Mouse (Mus musculus) G1E-ER4 (cell line): Measurements from ENCODE around the gene Zfp113. TPM values are rescaled to one million over a fixed set of nuclear protein-coding genes. Genes with fewer than 3 reads are reported as not detected.

ENCODE experiments used
- GATA1 ChIP-seq: IDR thresholded peaks from one replicate; pipeline ENCODE4 v1.8.0; 2012; ENCODE audit warnings: low read length, inconsistent platforms
- polyA plus RNA-seq: library from polyadenylated mRNA; stranded (reverse); fragments of >175 nt; gene quantifications from 2 replicates; pipeline ENCODE4 v1.2.3, GENCODE M21; 2012

The Zfp113 gene
- polyA plus RNA-seq, result 0.27 and 0.28 TPM in 2 replicates

GRCm38 (mm10) chr5:138155443-138155976 is at the start of gene Zfp113:
Zfp113 (minus strand) TSS chr5:138155744.
- no peak for TF ChIP-seq GATA1

GRCm38 (mm10) chr5:138202086-138202485 is 46.5 kb upstream of the Zfp113 start:
- TF ChIP-seq GATA1, result no peak

GRCm38 (mm10) chr5:138199576-138199975 is 44.0 kb upstream of the Zfp113 start:
- no peak for TF ChIP-seq GATA1

DNA sequence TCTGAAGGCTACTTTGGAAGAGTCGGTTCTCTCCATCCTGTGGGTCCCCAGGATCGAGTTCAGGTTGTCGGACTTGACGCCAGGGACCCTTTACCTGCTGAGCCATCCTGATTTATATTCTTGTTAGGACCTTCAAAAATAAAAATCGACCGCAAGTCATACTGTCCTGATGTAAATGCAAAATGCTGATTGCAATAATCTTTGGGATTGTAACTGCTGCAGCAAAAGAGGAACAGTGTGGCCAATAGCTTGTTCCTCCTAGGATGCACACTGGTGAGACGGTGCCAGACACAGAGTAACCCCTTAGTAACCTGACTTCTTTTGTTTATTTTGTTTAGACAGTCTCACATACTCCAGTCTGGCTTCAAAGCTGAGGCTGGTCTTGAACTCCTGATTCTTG is 39.9 kb upstream of the Zfp113 start:
- no peak for TF ChIP-seq GATA1

DNA sequence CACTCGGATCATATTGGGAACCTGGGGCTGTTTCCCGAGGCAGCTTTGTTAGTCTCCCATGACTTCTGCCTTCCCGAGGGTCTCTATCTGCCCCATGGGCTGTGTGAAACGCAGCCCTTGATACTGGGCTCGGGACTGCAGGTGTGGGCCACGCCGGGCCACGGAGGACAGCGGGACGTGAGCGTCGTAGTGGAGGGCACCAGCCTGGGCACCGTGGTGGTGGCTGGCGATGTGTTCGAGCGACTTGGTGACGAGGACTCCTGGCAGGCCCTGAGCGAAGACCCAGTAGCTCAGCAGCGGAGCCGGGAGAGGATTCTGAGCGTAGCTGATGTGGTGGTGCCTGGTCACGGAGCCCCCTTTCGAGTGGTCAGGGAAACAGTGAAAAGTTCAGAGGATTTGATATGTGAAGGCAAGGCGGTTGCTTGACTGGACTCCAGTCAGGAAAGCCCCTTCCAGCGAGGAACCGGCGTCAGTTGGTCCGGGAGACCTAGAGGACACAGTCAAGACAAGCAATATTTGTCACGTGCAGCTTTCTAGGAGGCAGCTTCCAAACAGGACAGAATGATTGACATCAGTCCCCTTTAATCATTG is 39.3 kb upstream of the Zfp113 start:
- TF ChIP-seq GATA1, result no peak

DNA sequence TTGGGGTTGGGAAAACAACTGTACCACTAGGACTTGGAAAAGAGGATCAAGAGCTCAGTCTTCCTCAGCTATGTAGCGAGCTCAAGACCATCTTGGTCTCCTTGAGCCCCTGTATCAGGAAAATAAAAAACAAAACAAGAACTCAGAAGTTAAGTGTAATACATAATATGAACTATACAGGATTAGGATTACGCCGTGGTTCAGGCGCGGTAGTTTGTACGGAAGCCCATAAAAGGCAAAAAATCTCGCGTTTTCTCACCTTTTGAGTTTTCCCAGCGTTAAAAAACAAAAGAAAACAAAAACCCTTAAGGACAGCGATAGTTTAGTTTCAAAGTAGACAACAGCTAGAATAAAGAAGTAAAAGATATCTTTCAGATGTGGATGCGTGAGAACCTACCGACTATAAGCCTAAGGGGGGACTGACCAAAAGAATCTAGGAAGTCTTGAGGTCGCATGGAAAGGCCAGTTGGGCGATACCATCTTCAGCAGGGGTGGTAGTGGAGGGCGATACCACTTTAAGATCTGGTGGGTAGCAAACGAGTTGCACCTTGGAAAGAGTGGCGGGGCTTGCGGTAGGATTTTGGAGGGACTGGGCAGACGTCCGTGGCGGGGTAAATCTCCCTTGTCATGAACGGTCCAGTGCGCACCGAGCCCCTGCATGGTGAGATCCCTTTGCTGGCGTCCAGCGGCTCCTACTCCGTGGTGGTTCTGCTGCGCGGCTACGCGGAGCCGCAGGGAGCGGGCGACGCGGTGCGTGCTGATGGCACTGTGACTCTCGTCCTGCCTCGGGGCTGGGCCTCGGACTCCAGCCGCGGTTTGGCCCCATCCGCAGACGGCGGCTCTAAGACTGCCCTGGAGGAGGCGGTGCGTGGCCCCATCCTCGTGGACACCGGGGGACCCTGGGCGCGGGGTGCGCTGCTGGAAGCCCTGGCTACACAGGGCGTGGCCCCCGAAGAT is 38.5 kb upstream of the Zfp113 start, which contains the start of gene Mblac1:
Mblac1 (plus strand) TSS at position 544 of the 957 bp plus-strand sequence.
- no peak for TF ChIP-seq GATA1

DNA sequence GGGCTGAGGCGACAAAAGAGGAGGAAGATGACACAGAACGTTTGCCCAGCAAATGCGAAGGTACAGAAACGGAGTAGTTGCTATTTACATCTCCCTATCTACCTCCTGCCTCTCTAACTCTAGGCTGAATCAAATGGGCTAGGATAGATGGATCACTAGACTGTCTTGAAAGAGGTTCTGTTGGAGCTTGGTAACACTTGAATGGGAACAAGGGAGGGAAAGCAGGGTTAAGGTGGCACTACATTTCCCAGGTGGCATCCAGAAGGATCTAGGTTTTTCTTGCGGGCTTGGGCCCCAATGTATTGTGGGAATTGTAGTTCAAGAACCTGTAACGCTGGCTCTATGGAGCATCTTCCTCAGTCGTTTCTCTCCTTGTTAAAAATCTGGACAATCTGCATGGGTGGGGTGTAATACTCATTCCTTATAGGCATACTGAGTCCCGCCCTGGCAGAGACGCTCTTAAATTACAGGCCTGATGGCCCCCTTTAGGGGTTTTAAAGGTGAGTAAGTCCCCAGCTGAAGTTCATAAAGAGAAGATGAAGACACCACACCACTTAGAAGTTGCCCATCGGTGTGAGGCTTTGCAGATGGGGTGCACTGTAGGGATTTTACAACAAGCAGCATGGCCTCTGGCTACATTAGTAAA is 32.2 kb upstream of the Zfp113 start:
- TF ChIP-seq GATA1, result no peak

- TF ChIP-seq GATA1, result no peak
Measured at GRCm38 (mm10) chr5:138186950-138187638, 31.6 kb upstream of the Zfp113 start, which contains the start of the genes Taf6 and Cnpy4. Taf6 (minus strand) TSS chr5:138187451. Cnpy4 (plus strand) TSS chr5:138187485.

DNA sequence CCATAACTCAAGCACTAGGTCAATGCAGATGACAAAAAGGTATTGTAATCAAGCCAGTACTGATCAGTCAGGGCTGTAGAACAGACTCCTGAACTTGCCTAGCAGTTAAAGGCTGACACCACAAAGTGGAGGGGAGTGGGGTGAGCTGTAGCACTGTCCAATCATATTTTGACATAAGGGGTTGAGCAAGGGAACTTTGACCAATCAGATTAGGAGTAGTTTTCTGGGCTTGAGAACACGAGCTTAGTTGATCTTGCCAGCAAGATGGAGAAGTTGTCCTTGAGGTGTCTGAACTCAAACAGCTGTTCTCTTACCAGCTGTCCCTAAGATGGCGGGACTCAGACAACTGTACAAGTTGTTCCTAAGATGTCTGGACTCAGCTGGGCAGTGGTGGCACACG is 17.7 kb upstream of the Zfp113 start:
- TF ChIP-seq GATA1, result no peak

- TF ChIP-seq GATA1, result no peak
Measured at GRCm38 (mm10) chr5:138171695-138172491, 16.3 kb upstream of the Zfp113 start, which contains the start of the genes Ap4m1 and Mcm7. Ap4m1 (plus strand) TSS chr5:138172002. Mcm7 (minus strand) TSS chr5:138172422.

- TF ChIP-seq GATA1, result no peak
Measured at GRCm38 (mm10) chr5:138170936-138171561, 15.5 kb upstream of the Zfp113 start.

GRCm38 (mm10) chr5:138165594-138165993 is 10.1 kb upstream of the Zfp113 start:
- no peak for TF ChIP-seq GATA1

DNA sequence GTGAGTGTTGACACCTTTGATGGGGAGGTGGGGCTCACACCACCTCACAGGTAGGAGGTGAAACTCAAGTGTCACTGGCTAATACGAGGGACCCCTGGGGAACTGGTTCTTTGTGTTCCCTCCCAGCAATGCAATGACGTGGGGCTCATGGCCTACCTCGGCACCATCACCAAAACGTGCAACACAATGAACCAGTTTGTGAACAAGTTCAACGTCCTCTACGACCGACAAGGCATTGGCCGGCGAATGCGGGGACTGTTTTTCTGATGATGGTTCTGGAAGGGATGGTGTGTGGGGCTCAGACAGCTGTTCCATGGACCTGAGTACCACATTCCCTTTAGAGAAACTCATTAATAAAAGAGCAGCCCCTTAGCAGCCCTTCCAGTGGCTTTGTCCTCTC is 8.1 kb upstream of the Zfp113 start:
- no peak for TF ChIP-seq GATA1

GRCm38 (mm10) chr5:138163046-138163445 is 7.5 kb upstream of the Zfp113 start:
- no peak for TF ChIP-seq GATA1
